Mouse (Mus musculus): ENCODE results near the gene Gtsf2. TPM values are rescaled to one million over a fixed set of nuclear protein-coding genes. Genes with fewer than 3 reads are reported as not detected.

Gene Gtsf2
- not detected in 2 replicates for polyA plus RNA-seq (2015; fragmentation: Nextera tagmentation; extraction: Ambion mirVana)

GRCm38 (mm10) chr15:103448369-103448768, at the start of gene Gtsf2:
Gene Gtsf2, minus strand, starts transcription at chr15:103448469.
- H3K9me3 ChIP-seq: no peaks in the 10 kb centered on the region
- no peak within 1 kb of the TSS for H3K27ac ChIP-seq
- no peak within 1 kb of the TSS for H3K4me3 ChIP-seq (replicated peaks)
- H3K4me1 ChIP-seq: no peaks in the 10 kb centered on the region
- no peaks in the 10 kb centered on the region for H3K27me3 ChIP-seq (replicated peaks)
- no peak within 1 kb of the TSS for H3K4me2 ChIP-seq
- no peak for ATAC-seq (ENCODE audit: insufficient read depth, low FRiP score, low read depth)
- no peaks in the 10 kb centered on the region for H3K36me3 ChIP-seq
- 40% methylated on average over 3 of the region's 3 CpGs for WGBS
- H3K9ac ChIP-seq: no peak within 1 kb of the TSS

GRCm38 (mm10) chr15:103496204-103497140, 48.2 kb upstream of the Gtsf2 start:
- H3K27me3 ChIP-seq (replicated peaks): no peaks in the 10 kb centered on the region
- H3K27ac ChIP-seq: no peak overlapping the region
- H3K4me1 ChIP-seq: no peaks in the 10 kb centered on the region
- H3K4me3 ChIP-seq (replicated peaks): no peak overlapping the region
- H3K36me3 ChIP-seq: no peaks in the 10 kb centered on the region
- WGBS: 70% methylated on average over 10 of the region's 10 CpGs
- ATAC-seq (ENCODE audit: insufficient read depth, low FRiP score, low read depth): no peak
- H3K9me3 ChIP-seq: no peaks in the 10 kb centered on the region
- no peak overlapping the region for H3K9ac ChIP-seq
- H3K4me2 ChIP-seq: no peak overlapping the region

- 50% methylated on average over 4 of the region's 4 CpGs for WGBS
- Histone ChIP-seq H3K36me3 (no peaks in the 10 kb centered on the region), H3K9me3 (no peaks in the 10 kb centered on the region), H3K4me3 (replicated peaks) (no peak overlapping the region), H3K27ac (peak overlapping the region; percentile 40), H3K4me2 (no peak overlapping the region), H3K27me3 (replicated peaks) (no peaks in the 10 kb centered on the region), H3K9ac (no peak overlapping the region), H3K4me1 (peaks cover 6% of the 10 kb centered on the region; the same call in 1 of the 2 replicates)
- ATAC-seq (ENCODE audit: insufficient read depth, low FRiP score, low read depth): no peak
Measured at GRCm38 (mm10) chr15:103488336-103488735, 40.1 kb upstream of the Gtsf2 start.

DNA sequence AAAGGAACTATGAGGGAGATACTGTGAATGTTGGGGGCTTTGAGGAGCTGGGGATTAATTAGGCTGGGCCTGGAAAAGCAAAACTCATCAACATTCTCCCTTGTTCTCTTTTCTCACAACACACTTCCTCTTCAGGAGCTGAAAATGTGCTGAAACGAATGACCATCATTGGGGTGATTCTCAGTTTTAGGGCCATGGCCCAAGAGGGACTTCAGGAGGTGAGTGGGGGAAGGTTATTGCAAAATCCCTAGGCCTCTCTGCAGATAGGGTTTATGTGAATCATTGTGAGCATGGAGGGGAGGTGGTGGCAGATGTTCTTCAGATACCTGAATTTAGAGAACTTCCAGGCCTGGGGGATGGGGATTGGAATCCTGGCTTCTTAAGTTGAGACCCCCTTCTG, 38.4 kb upstream of the Gtsf2 start:
- no peaks in the 10 kb centered on the region for H3K9me3 ChIP-seq
- no peak for ATAC-seq (ENCODE audit: insufficient read depth, low FRiP score, low read depth)
- no peaks in the 10 kb centered on the region for H3K27me3 ChIP-seq (replicated peaks)
- H3K4me1 ChIP-seq: peaks cover 6% of the 10 kb centered on the region; the same call in 1 of the 2 replicates
- H3K36me3 ChIP-seq: no peaks in the 10 kb centered on the region
- no peak overlapping the region for H3K9ac ChIP-seq
- H3K4me2 ChIP-seq: no peak overlapping the region
- no peak overlapping the region for H3K27ac ChIP-seq
- WGBS: 47% methylated on average over 1 of the region's 1 CpGs
- H3K4me3 ChIP-seq (replicated peaks): no peak overlapping the region

- Histone ChIP-seq H3K27ac (no peak overlapping the region), H3K4me1 (peaks cover 6% of the 10 kb centered on the region; the same call in 1 of the 2 replicates), H3K27me3 (replicated peaks) (no peaks in the 10 kb centered on the region), H3K4me2 (no peak overlapping the region), H3K9ac (no peak overlapping the region), H3K4me3 (replicated peaks) (no peak overlapping the region), H3K9me3 (no peaks in the 10 kb centered on the region), H3K36me3 (no peaks in the 10 kb centered on the region)
- WGBS: 66% methylated on average over 3 of the region's 3 CpGs
- no peak for ATAC-seq (ENCODE audit: insufficient read depth, low FRiP score, low read depth)
Measured at GRCm38 (mm10) chr15:103485106-103485505, 36.8 kb upstream of the Gtsf2 start.

DNA sequence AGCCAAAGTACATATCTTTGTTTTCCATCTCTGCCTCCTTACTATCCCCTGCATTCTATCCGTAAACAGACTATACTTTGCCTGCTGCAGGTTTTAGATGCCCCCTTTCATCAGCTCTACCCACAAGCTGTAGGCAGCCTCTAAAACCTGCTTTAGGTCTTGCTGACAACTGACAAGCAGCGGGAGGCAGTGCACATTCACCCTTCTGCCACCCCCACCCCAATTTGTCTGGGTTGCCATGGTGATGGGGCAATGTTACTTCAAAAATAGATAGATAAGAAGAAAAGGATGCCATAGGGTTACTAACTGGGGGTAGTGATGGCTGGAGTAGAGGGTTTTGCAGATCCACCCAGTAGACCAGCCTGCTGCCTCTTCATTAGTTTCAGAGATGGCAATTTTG, 36.2 kb upstream of the Gtsf2 start:
- Histone ChIP-seq H3K36me3 (no peaks in the 10 kb centered on the region), H3K27me3 (replicated peaks) (no peaks in the 10 kb centered on the region), H3K9ac (no peak overlapping the region), H3K4me1 (peaks cover 6% of the 10 kb centered on the region; the same call in 1 of the 2 replicates), H3K4me2 (no peak overlapping the region), H3K27ac (no peak overlapping the region), H3K4me3 (replicated peaks) (no peak overlapping the region), H3K9me3 (no peaks in the 10 kb centered on the region)
- no peak for ATAC-seq (ENCODE audit: insufficient read depth, low FRiP score, low read depth)
- 55% methylated on average over 2 of the region's 2 CpGs for WGBS

DNA sequence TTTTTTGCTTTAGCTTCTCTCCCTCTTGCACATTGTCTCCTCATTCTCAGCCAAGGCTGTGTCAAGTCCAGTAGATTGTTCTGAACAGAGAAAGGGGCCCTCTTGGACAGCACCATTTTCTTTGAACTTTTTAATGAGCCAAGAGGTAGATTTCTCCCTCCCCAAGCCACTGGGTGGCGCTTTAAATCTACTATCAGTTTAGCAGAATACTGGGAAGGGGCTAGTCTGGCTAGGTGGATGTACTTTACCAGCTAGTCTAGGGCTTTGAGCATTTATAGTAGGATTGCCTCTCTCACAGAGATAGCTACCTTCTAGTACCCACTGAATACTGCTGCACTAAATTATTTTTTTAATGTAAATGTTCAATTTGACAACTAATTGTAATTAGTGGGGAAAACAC, 34.2 kb upstream of the Gtsf2 start:
- Histone ChIP-seq H3K4me3 (replicated peaks) (no peak overlapping the region), H3K27me3 (replicated peaks) (no peaks in the 10 kb centered on the region), H3K9ac (no peak overlapping the region), H3K4me2 (no peak overlapping the region), H3K27ac (no peak overlapping the region), H3K9me3 (no peaks in the 10 kb centered on the region), H3K4me1 (no peaks in the 10 kb centered on the region), H3K36me3 (no peaks in the 10 kb centered on the region)
- WGBS: 0% methylated on average over 1 of the region's 1 CpGs
- ATAC-seq (ENCODE audit: insufficient read depth, low FRiP score, low read depth): no peak

DNA sequence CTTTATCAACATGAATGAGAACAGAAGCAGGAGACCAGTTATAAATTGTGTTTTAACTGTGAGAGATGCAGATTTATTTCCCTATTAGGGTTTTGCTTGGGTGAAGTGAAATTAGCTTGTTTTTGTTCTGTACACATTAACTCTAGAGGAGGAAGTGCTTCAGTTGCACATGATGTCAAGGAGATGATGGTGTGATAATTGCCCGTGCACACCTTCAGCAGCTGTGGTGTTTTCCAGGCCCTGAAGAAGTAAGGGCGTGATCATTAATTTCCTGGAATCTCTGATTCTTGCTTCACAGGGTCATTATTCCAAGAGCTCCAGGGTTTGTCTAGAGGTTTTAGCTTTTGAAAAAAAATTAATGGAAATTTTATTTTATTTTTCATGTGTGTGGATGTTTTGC, 31.9 kb upstream of the Gtsf2 start:
- no peak overlapping the region for H3K4me3 ChIP-seq (replicated peaks)
- no peaks in the 10 kb centered on the region for H3K4me1 ChIP-seq
- no peaks in the 10 kb centered on the region for H3K27me3 ChIP-seq (replicated peaks)
- no peak overlapping the region for H3K4me2 ChIP-seq
- ATAC-seq (ENCODE audit: insufficient read depth, low FRiP score, low read depth): no peak
- WGBS: 62% methylated on average over 2 of the region's 2 CpGs
- H3K9me3 ChIP-seq: no peaks in the 10 kb centered on the region
- no peak overlapping the region for H3K27ac ChIP-seq
- no peaks in the 10 kb centered on the region for H3K36me3 ChIP-seq
- H3K9ac ChIP-seq: no peak overlapping the region

DNA sequence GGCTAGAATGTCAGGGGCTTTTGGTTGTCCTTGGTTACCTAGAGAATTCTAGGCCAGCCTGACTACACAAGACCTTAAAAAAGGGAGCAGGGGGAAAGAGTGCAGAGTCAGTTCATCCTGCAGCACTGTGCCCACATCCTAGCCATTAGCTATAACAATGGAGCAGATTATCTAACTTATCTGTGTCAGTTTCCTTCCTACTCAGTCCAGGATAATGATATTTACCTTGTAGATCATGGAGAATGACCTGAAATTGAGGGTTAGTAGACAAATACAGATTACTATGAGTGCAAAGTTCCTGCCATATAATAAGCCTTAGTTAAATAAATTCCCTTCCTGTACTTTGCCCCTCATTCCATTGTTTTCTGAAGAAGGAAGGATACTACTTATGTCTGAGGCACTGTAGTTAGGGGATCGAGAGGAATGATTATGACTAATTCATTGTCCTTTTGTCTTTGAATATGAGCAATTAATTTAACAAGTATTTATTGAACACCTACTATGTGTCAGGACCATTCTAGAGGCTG, 30.9 kb upstream of the Gtsf2 start:
- H3K4me3 ChIP-seq (replicated peaks): no peak overlapping the region
- no peaks in the 10 kb centered on the region for H3K4me1 ChIP-seq
- H3K36me3 ChIP-seq: no peaks in the 10 kb centered on the region
- no peak overlapping the region for H3K27ac ChIP-seq
- H3K9ac ChIP-seq: no peak overlapping the region
- WGBS: 46% methylated on average over 1 of the region's 1 CpGs
- peak; percentile 35; the same call in 1 of the 2 replicates for ATAC-seq (ENCODE audit: insufficient read depth, low FRiP score, low read depth)
- H3K4me2 ChIP-seq: no peak overlapping the region
- H3K27me3 ChIP-seq (replicated peaks): no peaks in the 10 kb centered on the region
- H3K9me3 ChIP-seq: no peaks in the 10 kb centered on the region

DNA sequence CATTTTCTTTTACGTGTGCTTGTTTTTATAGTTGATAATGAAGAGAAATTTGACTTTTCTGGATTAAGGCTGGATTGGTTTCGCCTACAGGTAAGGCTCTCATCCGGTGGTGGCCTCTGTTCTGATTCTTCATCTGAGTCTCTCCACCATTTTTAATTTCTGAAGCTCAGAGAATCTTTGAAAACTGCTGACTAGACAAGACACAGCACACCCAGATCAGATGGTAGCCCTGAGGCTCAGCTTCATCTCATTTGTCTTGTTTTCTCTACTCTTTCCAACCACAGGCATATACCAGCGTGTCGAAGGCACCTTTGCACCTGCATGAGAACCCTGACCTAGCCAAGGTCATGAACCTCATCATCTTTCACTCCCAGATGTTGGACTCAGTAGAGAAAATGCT, 25.5 kb upstream of the Gtsf2 start:
- H3K4me1 ChIP-seq: no peaks in the 10 kb centered on the region
- H3K27me3 ChIP-seq (replicated peaks): no peaks in the 10 kb centered on the region
- no peaks in the 10 kb centered on the region for H3K9me3 ChIP-seq
- no peak overlapping the region for H3K27ac ChIP-seq
- ATAC-seq (ENCODE audit: insufficient read depth, low FRiP score, low read depth): no peak
- no peak overlapping the region for H3K9ac ChIP-seq
- no peaks in the 10 kb centered on the region for H3K36me3 ChIP-seq
- H3K4me2 ChIP-seq: no peak overlapping the region
- no peak overlapping the region for H3K4me3 ChIP-seq (replicated peaks)
- WGBS: 86% methylated on average over 5 of the region's 5 CpGs

GRCm38 (mm10) chr15:103473182-103473581, 24.9 kb upstream of the Gtsf2 start:
- no peaks in the 10 kb centered on the region for H3K36me3 ChIP-seq
- no peak overlapping the region for H3K9ac ChIP-seq
- H3K4me1 ChIP-seq: no peaks in the 10 kb centered on the region
- no peak overlapping the region for H3K4me3 ChIP-seq (replicated peaks)
- no peak overlapping the region for H3K4me2 ChIP-seq
- ATAC-seq (ENCODE audit: insufficient read depth, low FRiP score, low read depth): no peak
- 81% methylated on average over 7 of the region's 7 CpGs for WGBS
- no peaks in the 10 kb centered on the region for H3K9me3 ChIP-seq
- no peak overlapping the region for H3K27ac ChIP-seq
- no peaks in the 10 kb centered on the region for H3K27me3 ChIP-seq (replicated peaks)

GRCm38 (mm10) chr15:103472265-103472664, 24.0 kb upstream of the Gtsf2 start:
- H3K4me1 ChIP-seq: no peaks in the 10 kb centered on the region
- no peaks in the 10 kb centered on the region for H3K27me3 ChIP-seq (replicated peaks)
- H3K27ac ChIP-seq: no peak overlapping the region
- H3K9me3 ChIP-seq: no peaks in the 10 kb centered on the region
- 66% methylated on average over 3 of the region's 3 CpGs for WGBS
- H3K36me3 ChIP-seq: no peaks in the 10 kb centered on the region
- no peak for ATAC-seq (ENCODE audit: insufficient read depth, low FRiP score, low read depth)
- no peak overlapping the region for H3K4me3 ChIP-seq (replicated peaks)
- H3K4me2 ChIP-seq: no peak overlapping the region
- H3K9ac ChIP-seq: no peak overlapping the region

Data from stomach, embryonic 15.5 days (tissue).